Mouse (Mus musculus): ENCODE measurements around the gene Stxbp3.

Stxbp3 gene

GRCm38 (mm10) chr3:108763691-108764090 is 76.6 kb downstream of the Stxbp3 start:
- DNase-seq (ENCODE audit: low spot score), result no peak

GRCm38 (mm10) chr3:108762597-108763111 is 77.7 kb downstream of the Stxbp3 start:
- no peak for DNase-seq (ENCODE audit: low spot score)

- no peak for DNase-seq (ENCODE audit: low spot score)
Measured at GRCm38 (mm10) chr3:108759566-108760420, 80.5 kb downstream of the Stxbp3 start.

GRCm38 (mm10) chr3:108757570-108757969 is 82.8 kb downstream of the Stxbp3 start:
- DNase-seq (ENCODE audit: low spot score), result no peak

- DNase-seq (ENCODE audit: low spot score), result no peak
Measured at GRCm38 (mm10) chr3:108756131-108756530, 84.2 kb downstream of the Stxbp3 start.

- DNase-seq (ENCODE audit: low spot score), result no peak
Measured at GRCm38 (mm10) chr3:108755542-108755941, 84.8 kb downstream of the Stxbp3 start.

GRCm38 (mm10) chr3:108754541-108754940 is 85.8 kb downstream of the Stxbp3 start:
- no peak for DNase-seq (ENCODE audit: low spot score)

- no peak for DNase-seq (ENCODE audit: low spot score)
Measured at GRCm38 (mm10) chr3:108751691-108752090, 88.6 kb downstream of the Stxbp3 start.

GRCm38 (mm10) chr3:108751061-108751460 is 89.3 kb downstream of the Stxbp3 start:
- DNase-seq (ENCODE audit: low spot score), result no peak

- no peak for DNase-seq (ENCODE audit: low spot score)
Measured at GRCm38 (mm10) chr3:108744060-108744459, 96.3 kb downstream of the Stxbp3 start.
